Mouse (Mus musculus) liver, embryonic 15.5 days (tissue): ENCODE results near the gene Dnajc17. TPM values are rescaled to one million over a fixed set of nuclear protein-coding genes. Genes with fewer than 3 reads are reported as not detected.

Experiments
- ATAC-seq: fragments of 200-750 bp; cut with Nextera tagmentation; 2 replicates; pipeline ENCODE4 v1.8.0; 2017; ENCODE audit warnings: moderate number of reproducible peaks, mild to moderate bottlenecking, moderate library complexity; ENCODE audit not compliant: insufficient read depth
- H3K27ac ChIP-seq: fragments of 300-500 bp; sonication (generic); replicated peaks from 2 replicates; pipeline ENCODE4 v1.5.1; 2015; ENCODE audit warnings: mild to moderate bottlenecking, inconsistent platforms
- H3K27me3 ChIP-seq: fragments of 300-500 bp; sonication (generic); 2 replicates; pipeline ENCODE4 v1.6.1; 2015; ENCODE audit warnings: mild to moderate bottlenecking, inconsistent platforms
- H3K36me3 ChIP-seq: fragments of 300-500 bp; sonication (generic); replicated peaks from 2 replicates; pipeline ENCODE4 v1.6.1; 2015; ENCODE audit warnings: moderate library complexity, mild to moderate bottlenecking, inconsistent platforms
- H3K4me1 ChIP-seq: fragments of 300-500 bp; sonication (generic); replicated peaks from 2 replicates; pipeline ENCODE4 v1.6.1; 2015; ENCODE audit warnings: inconsistent platforms
- H3K4me2 ChIP-seq: fragments of 300-500 bp; sonication (generic); 2 replicates; pipeline ENCODE4 v1.6.1; 2015; ENCODE audit warnings: moderate library complexity, mild to moderate bottlenecking, inconsistent platforms
- H3K4me3 ChIP-seq: fragments of 300-500 bp; sonication (generic); replicated peaks from 2 replicates; pipeline ENCODE4 v1.5.1; 2015; ENCODE audit warnings: mild to moderate bottlenecking, inconsistent platforms
- H3K9ac ChIP-seq: fragments of 300-500 bp; sonication (generic); 2 replicates; pipeline ENCODE4 v1.6.1; 2015; ENCODE audit warnings: moderate library complexity, mild to moderate bottlenecking, inconsistent platforms
- H3K9me3 ChIP-seq: fragments of 300-500 bp; sonication (generic); replicated peaks from 2 replicates; pipeline ENCODE4 v1.6.1; 2016; ENCODE audit warnings: inconsistent platforms
- WGBS: fragments of 180-500 bp; shearing (Covaris S2); methylation state at CpG from one replicate; pipeline ENCODE4 v1.1.7; 2015; ENCODE audit warnings: mixed read lengths; ENCODE audit not compliant: insufficient replicate concordance; 5-methylcytosine and 5-hydroxymethylcytosine counted together
- polyA plus RNA-seq: library from polyadenylated mRNA; unstranded; fragments of >200 nt; fragmentation: Nextera tagmentation; extraction: Ambion mirVana; gene quantifications from 2 replicates; pipeline ENCODE4 v1.2.1, GENCODE M21; 2015

The Dnajc17 gene
- polyA plus RNA-seq, 1 experiment from 2014 or later = 7.0 TPM

DNA sequence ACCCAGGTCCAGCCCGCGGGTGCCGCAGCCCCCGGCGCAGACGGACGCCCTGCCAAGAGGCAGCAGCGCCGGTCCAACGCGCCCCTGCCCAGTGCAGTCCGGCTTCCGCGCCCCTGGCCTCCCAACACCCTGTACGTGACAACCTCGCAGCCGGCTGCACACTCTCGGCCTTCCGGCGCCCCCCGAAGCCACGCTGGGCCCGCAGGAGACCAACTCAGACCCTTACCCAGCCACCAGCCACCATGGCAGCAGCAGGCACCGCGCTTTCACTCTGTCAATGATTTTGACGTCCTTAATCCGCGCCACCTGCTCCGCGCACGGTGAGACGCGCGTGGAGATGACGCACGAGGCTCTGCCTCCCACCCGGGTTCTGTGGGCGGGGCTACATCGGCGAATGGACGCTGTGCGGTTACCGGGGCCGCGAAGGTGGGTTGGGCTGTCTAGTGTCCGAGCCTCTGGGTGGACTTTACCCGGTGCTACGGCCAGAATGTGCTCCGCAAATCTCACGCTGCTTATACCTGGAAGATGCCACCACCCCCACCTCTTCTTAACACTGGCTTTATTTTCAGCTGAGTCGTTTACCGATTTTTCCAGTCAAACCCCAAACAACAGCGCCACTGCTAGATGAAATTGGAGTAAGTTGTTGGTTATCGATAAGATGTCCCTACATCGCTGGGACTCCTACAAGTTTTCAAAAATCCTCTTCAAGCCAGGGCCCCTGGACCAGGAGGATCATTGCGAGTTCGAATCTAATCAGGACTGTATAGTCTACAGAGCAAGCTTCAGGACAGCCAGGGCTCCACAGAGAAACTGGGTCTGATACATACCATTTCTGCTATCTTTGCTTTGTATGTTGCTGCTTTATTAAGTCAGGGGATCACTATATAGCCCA, 51.7 kb downstream of the Dnajc17 start, which contains the start of gene Rmdn3:
Gene Rmdn3, minus strand, starts transcription at position 354 of the 892 bp plus-strand sequence.
- H3K4me2 ChIP-seq = peak within 1 kb of the TSS; percentile 78
- peaks cover 4% of the 10 kb centered on the region; the same call in 1 of the 2 replicates for H3K27me3 ChIP-seq
- no peaks in the 10 kb centered on the region for H3K9me3 ChIP-seq
- H3K4me3 ChIP-seq = peak within 1 kb of the TSS; percentile 99
- H3K4me1 ChIP-seq = peaks cover 48% of the 10 kb centered on the region
- peaks cover 29% of the 10 kb centered on the region for H3K36me3 ChIP-seq
- ATAC-seq = peak; percentile 71
- 1% methylated on average over 57 of the region's 57 CpGs for WGBS
- peak within 1 kb of the TSS; percentile 98 for H3K27ac ChIP-seq
- peak within 1 kb of the TSS; percentile 92 for H3K9ac ChIP-seq

DNA sequence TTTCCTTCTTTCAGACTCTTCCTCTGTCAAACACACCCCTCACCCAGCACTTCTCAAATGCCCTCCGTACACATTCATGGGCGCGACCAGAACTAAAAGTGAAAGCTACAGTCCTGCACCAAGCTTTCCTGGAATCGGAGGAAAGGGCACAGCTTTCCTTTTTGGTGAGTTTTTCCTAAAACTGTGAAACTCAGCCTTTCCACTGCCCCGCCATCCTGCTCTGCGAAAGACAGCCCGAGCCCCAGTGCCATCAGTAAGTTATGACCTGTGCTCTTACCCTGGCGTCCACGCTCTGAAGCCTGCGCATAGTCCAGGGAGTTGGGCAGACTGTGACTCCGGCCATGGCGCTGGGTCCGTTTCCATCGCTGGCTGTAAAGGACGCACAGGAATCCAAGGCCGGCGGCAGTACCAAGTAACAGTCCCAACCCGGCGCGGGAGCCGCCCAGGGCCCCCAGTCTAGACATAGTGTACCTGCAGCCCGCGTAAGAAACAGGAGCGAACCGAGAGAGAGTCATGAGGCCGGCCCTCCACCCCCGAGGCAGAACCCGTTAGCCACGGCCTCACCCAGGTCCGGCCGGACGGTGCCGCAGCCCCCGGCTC, 52.4 kb downstream of the Dnajc17 start:
- WGBS = under 1% methylated on average over 34 of the region's 34 CpGs
- H3K4me2 ChIP-seq = peak overlapping the region; percentile 78
- no peaks in the 10 kb centered on the region for H3K9me3 ChIP-seq
- H3K36me3 ChIP-seq = peaks cover 36% of the 10 kb centered on the region
- peaks cover 52% of the 10 kb centered on the region for H3K4me1 ChIP-seq
- H3K27ac ChIP-seq = peak overlapping the region; percentile 98
- ATAC-seq = peak; percentile 47
- H3K9ac ChIP-seq = peak overlapping the region; percentile 92
- peak overlapping the region; percentile 99 for H3K4me3 ChIP-seq
- H3K27me3 ChIP-seq = peaks cover 4% of the 10 kb centered on the region; the same call in 1 of the 2 replicates

DNA sequence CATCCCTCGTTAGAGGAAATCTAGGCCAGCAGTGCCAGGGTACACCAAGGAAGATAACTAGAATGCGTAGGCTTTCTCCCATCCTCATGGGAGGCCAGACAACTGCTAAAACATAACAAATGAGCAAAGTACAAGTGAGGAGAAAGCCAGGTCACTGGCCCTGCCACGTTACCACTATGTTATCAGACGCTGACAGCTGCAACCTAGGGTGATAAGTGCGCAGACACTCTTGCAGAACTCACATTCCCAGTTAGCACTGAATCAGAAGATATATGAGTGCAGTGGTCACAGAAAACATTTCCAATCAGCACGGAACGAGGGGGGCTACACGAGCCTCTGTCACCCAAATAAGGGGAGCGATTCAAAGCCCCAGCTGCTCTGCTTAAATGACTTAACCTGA, 53.2 kb downstream of the Dnajc17 start:
- H3K4me2 ChIP-seq = peak overlapping the region; percentile 78
- H3K4me1 ChIP-seq = peaks cover 52% of the 10 kb centered on the region
- peaks cover 4% of the 10 kb centered on the region; the same call in 1 of the 2 replicates for H3K27me3 ChIP-seq
- peak overlapping the region; percentile 99 for H3K4me3 ChIP-seq
- ATAC-seq = peak; percentile 84
- H3K36me3 ChIP-seq = peaks cover 44% of the 10 kb centered on the region
- H3K9ac ChIP-seq = peak overlapping the region; percentile 92
- peak overlapping the region; percentile 98 for H3K27ac ChIP-seq
- 11% methylated on average over 9 of the region's 9 CpGs for WGBS
- H3K9me3 ChIP-seq = no peaks in the 10 kb centered on the region

DNA sequence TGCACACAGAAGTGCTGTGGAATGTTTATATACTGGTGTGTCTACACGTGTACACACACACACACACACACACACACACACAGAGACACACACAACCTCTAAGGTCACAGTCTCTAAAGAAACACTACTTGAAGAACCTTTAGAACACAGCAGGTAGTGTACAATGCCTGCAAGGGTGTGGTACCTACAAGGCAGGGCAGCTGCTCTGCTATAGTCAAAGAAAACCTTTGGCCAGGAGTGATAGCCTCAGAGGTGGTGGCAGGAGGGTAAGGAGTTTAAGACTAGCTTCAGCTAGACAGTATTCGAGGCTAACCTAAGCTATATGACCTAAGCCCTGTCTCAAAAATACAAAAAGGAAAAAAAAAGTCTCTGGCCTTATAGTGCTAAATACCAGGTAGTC, 53.9 kb downstream of the Dnajc17 start:
- 47% methylated on average over 2 of the region's 2 CpGs for WGBS
- Histone ChIP-seq H3K4me3 (peak overlapping the region; percentile 99), H3K27me3 (no peaks in the 10 kb centered on the region), H3K4me2 (peak overlapping the region; percentile 78), H3K4me1 (peaks cover 52% of the 10 kb centered on the region), H3K9me3 (no peaks in the 10 kb centered on the region), H3K27ac (peak overlapping the region; percentile 98), H3K9ac (peak overlapping the region; percentile 54), H3K36me3 (peaks cover 51% of the 10 kb centered on the region)
- peak; percentile 35 for ATAC-seq

DNA sequence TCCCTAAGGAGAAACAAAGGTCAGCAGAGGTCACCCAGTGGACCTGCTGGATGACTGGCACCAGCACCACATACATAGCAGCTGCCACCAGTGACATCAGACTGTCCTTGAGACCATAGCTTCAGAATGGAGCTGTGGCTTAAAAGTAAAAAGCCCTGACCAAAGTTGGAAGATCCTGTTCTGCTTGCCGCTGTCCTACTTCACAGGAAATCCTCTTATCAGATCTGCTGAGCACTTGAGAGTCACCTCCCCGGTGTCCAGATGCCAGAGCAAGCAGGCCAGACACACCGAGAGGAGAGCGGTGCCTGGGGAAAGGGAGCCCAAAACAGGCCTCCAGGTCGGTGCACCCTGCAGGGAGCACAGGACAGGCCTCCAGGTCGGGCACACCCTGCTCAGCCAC, 56.3 kb downstream of the Dnajc17 start:
- ATAC-seq = no peak
- H3K4me3 ChIP-seq = no peak overlapping the region
- 49% methylated on average over 6 of the region's 6 CpGs for WGBS
- no peak overlapping the region for H3K4me2 ChIP-seq
- peak overlapping the region; percentile 20 for H3K27ac ChIP-seq
- peaks cover 45% of the 10 kb centered on the region for H3K4me1 ChIP-seq
- no peaks in the 10 kb centered on the region for H3K27me3 ChIP-seq
- peaks cover 75% of the 10 kb centered on the region for H3K36me3 ChIP-seq
- no peaks in the 10 kb centered on the region for H3K9me3 ChIP-seq
- no peak overlapping the region for H3K9ac ChIP-seq

DNA sequence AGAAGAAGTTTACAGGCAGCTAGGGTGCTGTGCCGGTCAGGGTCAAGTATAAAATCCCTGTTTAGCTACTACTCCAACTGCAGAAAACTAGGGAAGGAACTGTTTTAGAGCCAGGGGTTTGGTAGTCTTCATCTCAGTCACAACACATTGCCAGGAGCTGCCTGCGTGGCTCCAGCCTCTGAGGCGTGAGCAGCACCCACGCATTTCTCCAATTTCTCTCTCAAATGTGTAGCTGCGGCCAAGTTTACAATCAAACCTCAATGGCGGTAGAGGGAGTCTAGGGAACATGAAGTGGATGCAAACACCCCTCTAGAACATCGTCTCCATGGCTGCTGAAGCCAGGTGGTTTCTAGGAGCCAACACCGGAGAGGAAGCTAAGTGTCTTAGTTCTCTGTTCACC, 60.8 kb downstream of the Dnajc17 start:
- 88% methylated on average over 8 of the region's 8 CpGs for WGBS
- Histone ChIP-seq H3K9ac (no peak overlapping the region), H3K9me3 (0 out of 2 replicates have a peak, but pooled peaks cover 3% of the 10 kb centered on the region), H3K4me3 (no peak overlapping the region), H3K4me2 (no peak overlapping the region), H3K36me3 (peaks cover 99% of the 10 kb centered on the region), H3K27me3 (no peaks in the 10 kb centered on the region), H3K27ac (no peak overlapping the region), H3K4me1 (peaks cover 12% of the 10 kb centered on the region)
- no peak for ATAC-seq

DNA sequence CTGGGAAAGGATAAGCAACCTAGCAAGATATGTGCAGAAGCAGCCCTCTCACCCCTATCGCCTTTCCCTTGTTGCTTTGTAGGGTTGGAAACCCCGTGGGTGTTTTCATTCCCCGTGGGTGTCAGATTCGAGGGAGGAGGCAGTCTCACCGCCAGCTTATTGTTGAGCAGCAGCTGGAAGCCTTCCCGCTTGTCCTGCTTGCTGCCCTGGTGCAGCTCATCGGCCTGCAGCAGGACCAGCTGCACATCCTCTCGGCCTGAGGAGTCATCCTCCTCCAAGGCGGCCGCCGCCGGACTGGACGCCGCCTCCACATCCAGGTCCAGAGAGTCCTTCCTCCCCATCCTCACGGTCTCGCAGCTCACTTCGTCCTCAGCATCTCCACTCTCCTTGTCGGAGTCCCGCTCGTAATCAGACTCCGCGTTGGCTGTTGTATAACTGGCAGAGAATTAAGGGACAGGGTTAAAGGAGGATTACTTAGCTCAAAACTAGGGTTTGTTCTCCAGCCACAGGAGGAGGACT, 61.4 kb downstream of the Dnajc17 start:
- H3K27me3 ChIP-seq = no peaks in the 10 kb centered on the region
- H3K4me3 ChIP-seq = no peak overlapping the region
- 89% methylated on average over 22 of the region's 22 CpGs for WGBS

DNA sequence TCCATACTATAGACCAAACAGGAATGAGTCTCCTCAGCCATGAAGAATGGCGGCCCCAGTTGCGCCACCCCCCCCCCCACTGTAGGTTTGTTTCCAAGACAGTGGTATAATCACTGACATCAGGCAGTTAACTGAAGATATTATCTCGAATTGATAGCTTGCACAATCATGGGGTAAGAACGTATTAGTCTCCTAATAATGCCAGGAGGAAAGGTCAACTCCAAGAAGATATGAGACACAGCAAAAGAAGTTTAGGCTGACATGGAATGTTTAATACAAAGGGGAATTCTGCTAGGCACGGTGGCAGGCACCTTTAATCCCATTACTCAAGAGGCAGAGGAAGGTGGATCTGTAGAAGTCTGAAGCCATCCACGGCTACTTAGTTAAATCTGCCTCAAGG, 62.2 kb downstream of the Dnajc17 start:
- Histone ChIP-seq H3K27me3 (no peaks in the 10 kb centered on the region), H3K4me1 (no peaks in the 10 kb centered on the region), H3K27ac (no peak overlapping the region), H3K4me3 (no peak overlapping the region), H3K9ac (no peak overlapping the region), H3K4me2 (no peak overlapping the region), H3K36me3 (peaks cover 99% of the 10 kb centered on the region), H3K9me3 (0 out of 2 replicates have a peak, but pooled peaks cover 3% of the 10 kb centered on the region)
- 80% methylated on average over 6 of the region's 6 CpGs for WGBS
- no peak for ATAC-seq

More for the DNA sequence above, 61.4 kb downstream of the Dnajc17 start:
- H3K27ac ChIP-seq = no peak overlapping the region
- H3K36me3 ChIP-seq = peaks cover 99% of the 10 kb centered on the region
- H3K9ac ChIP-seq = no peak overlapping the region
- no peak overlapping the region for H3K4me2 ChIP-seq
- ATAC-seq = no peak
- 0 out of 2 replicates have a peak, but pooled peaks cover 3% of the 10 kb centered on the region for H3K9me3 ChIP-seq
- peaks cover 7% of the 10 kb centered on the region for H3K4me1 ChIP-seq

DNA sequence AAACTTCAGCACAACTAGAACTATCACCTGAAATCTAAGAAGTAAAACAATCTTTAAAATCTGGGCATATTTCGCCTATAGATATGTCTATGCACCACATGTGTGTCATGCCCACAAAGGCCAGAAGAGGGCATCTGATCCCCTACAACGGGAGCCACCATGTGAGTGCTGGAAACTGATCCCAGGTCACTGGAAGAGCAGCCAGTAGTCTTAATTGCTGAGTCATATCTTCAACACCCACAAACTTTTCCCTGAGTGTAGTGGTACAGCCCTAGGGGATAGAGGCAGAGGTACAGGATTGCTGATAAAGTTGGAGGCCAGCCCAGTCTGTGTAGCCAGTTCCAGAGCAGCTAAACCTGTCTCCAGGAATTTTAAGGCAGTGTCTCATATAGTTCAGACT, 63.4 kb downstream of the Dnajc17 start:
- Histone ChIP-seq H3K4me2 (no peak overlapping the region), H3K27ac (no peak overlapping the region; the same call in 1 of the 2 replicates), H3K9me3 (0 out of 2 replicates have a peak, but pooled peaks cover 3% of the 10 kb centered on the region), H3K27me3 (no peaks in the 10 kb centered on the region), H3K36me3 (peaks cover 99% of the 10 kb centered on the region), H3K9ac (no peak overlapping the region), H3K4me3 (no peak overlapping the region), H3K4me1 (no peaks in the 10 kb centered on the region)
- ATAC-seq = peak; percentile 60
- 84% methylated on average over 2 of the region's 2 CpGs for WGBS

DNA sequence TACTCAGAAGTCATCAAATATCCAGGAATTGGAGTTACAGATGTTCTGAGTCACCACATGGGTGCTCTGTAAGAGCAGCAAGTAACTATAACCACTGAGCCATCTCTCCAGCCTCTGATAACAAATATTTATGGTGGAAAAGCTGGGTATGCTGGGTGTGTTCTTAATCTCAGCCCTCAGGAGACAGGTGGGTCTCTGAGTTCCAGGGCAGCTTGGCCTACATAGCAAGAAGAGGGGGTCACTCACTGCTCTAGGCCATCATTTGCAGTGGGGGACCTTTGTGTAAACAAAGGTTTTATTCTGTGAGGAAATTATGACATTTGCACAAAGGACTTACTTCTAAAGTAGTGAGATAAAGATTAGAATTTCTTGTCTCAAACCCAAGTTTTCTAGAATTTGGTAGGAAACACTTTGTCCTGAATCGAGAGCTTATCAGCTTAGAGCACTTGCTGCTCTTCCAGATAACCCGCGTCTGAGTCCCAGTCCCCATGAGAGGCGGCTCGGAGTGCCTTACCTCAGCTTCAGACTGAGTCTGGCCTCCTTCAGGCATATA, 72.2 kb downstream of the Dnajc17 start:
- Histone ChIP-seq H3K9ac (0 out of 2 replicates have a peak overlapping the region, but pooled peaks have one; percentile 1), H3K27me3 (no peaks in the 10 kb centered on the region), H3K4me2 (peak overlapping the region; percentile 55), H3K36me3 (peaks cover 96% of the 10 kb centered on the region), H3K27ac (peak overlapping the region; percentile 95), H3K9me3 (no peaks in the 10 kb centered on the region), H3K4me3 (0 out of 2 replicates have a peak overlapping the region, but pooled peaks have one; percentile 1), H3K4me1 (peaks cover 31% of the 10 kb centered on the region)
- peak; percentile 98 for ATAC-seq
- 25% methylated on average over 5 of the region's 5 CpGs for WGBS
